Mouse (Mus musculus): Measurements from ENCODE around the gene Tmem51.

DNA sequence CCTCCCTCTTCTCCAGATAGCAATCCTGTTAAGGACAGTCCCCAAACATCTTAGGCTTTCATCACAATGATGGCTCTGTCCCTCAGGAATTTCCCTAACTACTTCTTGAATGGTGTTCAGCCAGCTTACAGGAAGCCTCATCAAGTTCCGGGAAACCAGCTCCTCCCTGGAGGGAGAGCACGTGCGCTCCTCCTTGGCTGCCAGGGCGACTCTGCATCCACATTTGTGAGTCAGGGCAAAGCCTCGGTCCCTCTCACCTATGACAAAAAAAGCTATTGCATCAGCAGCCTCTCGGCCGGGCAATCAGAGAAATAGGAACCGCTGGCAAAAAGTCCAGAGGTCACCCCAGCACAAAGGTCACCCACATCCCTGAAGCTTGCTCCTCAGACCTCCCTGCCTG is 13.3 kb downstream of the Tmem51 start:
- no peak for TF ChIP-seq CTCF (IDR thresholded peaks at IDR 0.05 in 2 of 3, conservative IDR thresholded peaks at IDR 0.05 in 1 of 3; ENCODE audit: control insufficient read depth in 1 of 3, insufficient read depth in 1 of 3, low read depth in 2 of 3, low read length in 3 of 3, poor library complexity in 1 of 3, severe bottlenecking in 1 of 3)
- no peak for TF ChIP-seq MAFK (IDR thresholded peaks at IDR 0.05; ENCODE audit: borderline replicate concordance, low read depth, low read length)
- no peak for TF ChIP-seq ZC3H11A (IDR thresholded peaks at IDR 0.05; ENCODE audit: low read depth, low read length)
- no peak for TF ChIP-seq NELFE (IDR thresholded peaks at IDR 0.05; ENCODE audit: low read depth, low read length)
- TF ChIP-seq MYB (IDR thresholded peaks at IDR 0.05; ENCODE audit: low read depth, low read length): no peak
- TF ChIP-seq POLR2A (IDR thresholded peaks at IDR 0.05; ENCODE audit: control insufficient read depth in 1 of 2, insufficient read depth in 1 of 2, low read depth in 1 of 2, low read length in 2 of 2, poor library complexity in 1 of 2): no peak
- no peak for TF ChIP-seq RAD21 (IDR thresholded peaks at IDR 0.05; ENCODE audit: low read depth, low read length)
- TF ChIP-seq EP300 (IDR thresholded peaks at IDR 0.05; ENCODE audit: low read depth in 1 of 2, low read length in 2 of 2): no peak
- no peak for TF ChIP-seq RCOR1 (IDR thresholded peaks at IDR 0.05; ENCODE audit: low read depth, low read length)
- TF ChIP-seq ZKSCAN1 (IDR thresholded peaks at IDR 0.05; ENCODE audit: low read depth, low read length): no peak
- no peak for TF ChIP-seq POLR2AphosphoS5 (IDR thresholded peaks at IDR 0.05; ENCODE audit: borderline replicate concordance, low read depth, low read length)
- no peak for TF ChIP-seq E2F4 (IDR thresholded peaks at IDR 0.05; ENCODE audit: borderline replicate concordance, low read depth, low read length)
- TF ChIP-seq CHD1 (IDR thresholded peaks at IDR 0.05; ENCODE audit: low read depth, low read length): no peak

Measured in MEL (cell line).